Mouse (Mus musculus): ENCODE data around the gene Kcna10.

The Kcna10 gene

GRCm38 (mm10) chr3:107201310-107202180 is 18.7 kb downstream of the Kcna10 start:
- DNase-seq (ENCODE audit: low spot score in 2 of 2): no peak

- no peak for DNase-seq (ENCODE audit: low spot score in 2 of 2)
Measured at GRCm38 (mm10) chr3:107204413-107204812, 21.6 kb downstream of the Kcna10 start.

GRCm38 (mm10) chr3:107205170-107205569 is 22.3 kb downstream of the Kcna10 start:
- no peak for DNase-seq (ENCODE audit: low spot score in 2 of 2)

- peak; percentile 28 to 78 for DNase-seq (ENCODE audit: low spot score in 2 of 2)
Measured at GRCm38 (mm10) chr3:107205994-107206393, 23.1 kb downstream of the Kcna10 start.

GRCm38 (mm10) chr3:107206490-107207150 is 23.8 kb downstream of the Kcna10 start:
- no peak for DNase-seq (ENCODE audit: low spot score in 2 of 2)

- DNase-seq (ENCODE audit: low spot score in 2 of 2): no peak
Measured at GRCm38 (mm10) chr3:107207625-107208253, 24.9 kb downstream of the Kcna10 start.

- DNase-seq (ENCODE audit: low spot score in 2 of 2): no peak
Measured at GRCm38 (mm10) chr3:107214606-107215005, 31.8 kb downstream of the Kcna10 start.

GRCm38 (mm10) chr3:107216400-107217100 is 33.7 kb downstream of the Kcna10 start:
- no peak for DNase-seq (ENCODE audit: low spot score in 2 of 2)

GRCm38 (mm10) chr3:107217101-107217480 is 34.2 kb downstream of the Kcna10 start:
- no peak for DNase-seq (ENCODE audit: low spot score in 2 of 2)

- DNase-seq (ENCODE audit: low spot score in 2 of 2): no peak
Measured at GRCm38 (mm10) chr3:107218572-107218971, 35.7 kb downstream of the Kcna10 start.

- DNase-seq (ENCODE audit: low spot score in 2 of 2): no peak
Measured at GRCm38 (mm10) chr3:107221608-107222007, 38.8 kb downstream of the Kcna10 start, which contains the start of gene Cym. Gene Cym (minus strand): TSS chr3:107221732.

- DNase-seq (ENCODE audit: low spot score in 2 of 2): no peak
Measured at GRCm38 (mm10) chr3:107223230-107223629, 40.4 kb downstream of the Kcna10 start.

- no peak for DNase-seq (ENCODE audit: low spot score in 2 of 2)
Measured at GRCm38 (mm10) chr3:107225820-107226219, 43.0 kb downstream of the Kcna10 start.

- no peak for DNase-seq (ENCODE audit: low spot score in 2 of 2)
Measured at GRCm38 (mm10) chr3:107229221-107229620, 46.4 kb downstream of the Kcna10 start.

- no peak for DNase-seq (ENCODE audit: low spot score in 2 of 2)
Measured at GRCm38 (mm10) chr3:107229822-107230221, 47.0 kb downstream of the Kcna10 start.

GRCm38 (mm10) chr3:107230527-107230926 is 47.7 kb downstream of the Kcna10 start, which contains the start of gene A630076J17Rik:
Gene A630076J17Rik (plus strand): TSS chr3:107230614.
- no peak for DNase-seq (ENCODE audit: low spot score in 2 of 2)

GRCm38 (mm10) chr3:107231202-107231601 is 48.3 kb downstream of the Kcna10 start:
- no peak for DNase-seq (ENCODE audit: low spot score in 2 of 2)

GRCm38 (mm10) chr3:107233351-107233813 is 50.5 kb downstream of the Kcna10 start:
- DNase-seq (ENCODE audit: low spot score in 2 of 2): peak; percentile 58 to 80

- DNase-seq (ENCODE audit: low spot score in 2 of 2): no peak
Measured at GRCm38 (mm10) chr3:107233945-107234344, 51.1 kb downstream of the Kcna10 start.

- DNase-seq (ENCODE audit: low spot score in 2 of 2): no peak
Measured at GRCm38 (mm10) chr3:107238051-107238450, 55.2 kb downstream of the Kcna10 start.

GRCm38 (mm10) chr3:107238471-107238980 is 55.7 kb downstream of the Kcna10 start:
- DNase-seq (ENCODE audit: low spot score in 2 of 2): no peak

Measured in thymus, postnatal 10 days (tissue).